Mouse (Mus musculus) kidney, adult 2 months (tissue): ENCODE results near the gene Sergef.

Experiments used
- CTCF ChIP-seq: fragments of 200-500 bp; conservative IDR thresholded peaks from 2 replicates; pipeline ENCODE4 v1.5.1; 2011; ENCODE audit warnings: low read depth, mild to moderate bottlenecking, control low read depth, low read length, moderate library complexity, mixed read lengths; ENCODE audit not compliant: insufficient read depth, insufficient read length
- POLR2A ChIP-seq: fragments of 200-500 bp; IDR thresholded peaks from one replicate; pipeline ENCODE4 v1.6.1; 2011; ENCODE audit warnings: low read depth, low read length, control low read depth

DNA sequence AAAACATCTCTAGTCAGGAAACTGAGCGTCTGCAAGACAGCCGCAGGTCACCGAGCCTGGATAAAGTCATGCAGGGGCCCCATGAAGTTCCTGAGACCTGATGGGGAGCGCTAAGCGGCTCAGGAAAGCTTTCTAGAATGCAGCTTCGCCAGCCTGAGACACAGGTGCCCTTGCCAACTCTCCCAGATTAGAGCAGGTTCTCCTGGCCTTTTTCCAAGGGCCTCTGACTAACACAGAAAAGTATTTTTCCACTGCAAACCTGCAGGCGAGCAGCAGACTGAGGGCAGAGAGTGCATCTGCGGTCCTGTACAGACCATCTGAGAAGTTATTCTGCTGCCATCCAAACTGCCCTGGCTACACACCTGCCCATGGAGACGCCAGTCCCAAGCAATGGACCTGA, 27.6 kb downstream of the Sergef start:
- TF ChIP-seq CTCF (no peak), POLR2A (no peak)
